Mouse (Mus musculus): ENCODE data around the gene Hpcal1. TPM values are rescaled to one million over a fixed set of nuclear protein-coding genes. Genes with fewer than 3 reads are reported as not detected.

Hpcal1 gene
- 51.4 and 57.6 TPM in 2 replicates for polyA plus RNA-seq (2015; fragmentation: Nextera tagmentation; extraction: Ambion mirVana)

- peaks cover 40% of the 10 kb centered on the region for H3K4me1 ChIP-seq
- peak within 1 kb of the TSS; percentile 57 for H3K27ac ChIP-seq
- H3K4me3 ChIP-seq, result peak within 1 kb of the TSS; percentile 81
- H3K9me3 ChIP-seq, result no peaks in the 10 kb centered on the region
- peak within 1 kb of the TSS; percentile 94 for H3K4me2 ChIP-seq
- ATAC-seq (ENCODE audit: insufficient number of reproducible peaks, insufficient read depth, low FRiP score, low TSS enrichment, low read depth), result peak; percentile 87
- peak within 1 kb of the TSS; percentile 82 for H3K9ac ChIP-seq
- under 1% methylated on average over 58 of the region's 72 CpGs for WGBS
- no peaks in the 10 kb centered on the region for H3K36me3 ChIP-seq
- H3K27me3 ChIP-seq, result no peaks in the 10 kb centered on the region
Measured at GRCm38 (mm10) chr12:17690564-17691281, at the start of gene Hpcal1. Gene Hpcal1 (plus strand): TSS chr12:17690856.

- Histone ChIP-seq H3K9me3 (no peaks in the 10 kb centered on the region), H3K4me1 (no peaks in the 10 kb centered on the region), H3K9ac (no peak overlapping the region), H3K27ac (no peak overlapping the region), H3K36me3 (no peaks in the 10 kb centered on the region), H3K27me3 (no peaks in the 10 kb centered on the region), H3K4me2 (no peak overlapping the region), H3K4me3 (no peak overlapping the region)
- ATAC-seq (ENCODE audit: insufficient number of reproducible peaks, insufficient read depth, low FRiP score, low TSS enrichment, low read depth), result no peak
- 75% methylated on average over 4 of the region's 4 CpGs for WGBS
Measured at GRCm38 (mm10) chr12:17641269-17641668, 49.4 kb upstream of the Hpcal1 start.

GRCm38 (mm10) chr12:17644385-17645222, 46.1 kb upstream of the Hpcal1 start:
- no peak for ATAC-seq (ENCODE audit: insufficient number of reproducible peaks, insufficient read depth, low FRiP score, low TSS enrichment, low read depth)
- no peak overlapping the region for H3K27ac ChIP-seq
- WGBS, result 75% methylated on average over 12 of the region's 12 CpGs

GRCm38 (mm10) chr12:17646457-17646856, 44.2 kb upstream of the Hpcal1 start:
- Histone ChIP-seq H3K27ac (no peak overlapping the region), H3K4me2 (no peak overlapping the region), H3K27me3 (no peaks in the 10 kb centered on the region), H3K9me3 (no peaks in the 10 kb centered on the region), H3K4me3 (no peak overlapping the region), H3K36me3 (no peaks in the 10 kb centered on the region), H3K4me1 (no peaks in the 10 kb centered on the region), H3K9ac (no peak overlapping the region)
- 73% methylated on average over 6 of the region's 6 CpGs for WGBS
- ATAC-seq (ENCODE audit: insufficient number of reproducible peaks, insufficient read depth, low FRiP score, low TSS enrichment, low read depth), result no peak

More at GRCm38 (mm10) chr12:17644385-17645222, 46.1 kb upstream of the Hpcal1 start:
- Histone ChIP-seq H3K36me3 (no peaks in the 10 kb centered on the region), H3K4me2 (no peak overlapping the region), H3K4me3 (no peak overlapping the region), H3K27me3 (no peaks in the 10 kb centered on the region), H3K9me3 (no peaks in the 10 kb centered on the region), H3K9ac (no peak overlapping the region), H3K4me1 (no peaks in the 10 kb centered on the region)

GRCm38 (mm10) chr12:17651223-17652095, 39.2 kb upstream of the Hpcal1 start:
- no peak overlapping the region for H3K27ac ChIP-seq
- H3K4me1 ChIP-seq, result 0 out of 2 replicates have a peak, but pooled peaks cover 5% of the 10 kb centered on the region
- peaks cover 5% of the 10 kb centered on the region; the same call in 1 of the 2 replicates for H3K9me3 ChIP-seq
- H3K36me3 ChIP-seq, result no peaks in the 10 kb centered on the region
- H3K27me3 ChIP-seq, result no peaks in the 10 kb centered on the region
- H3K4me2 ChIP-seq, result no peak overlapping the region
- H3K9ac ChIP-seq, result no peak overlapping the region
- ATAC-seq (ENCODE audit: insufficient number of reproducible peaks, insufficient read depth, low FRiP score, low TSS enrichment, low read depth), result no peak
- no peak overlapping the region for H3K4me3 ChIP-seq
- WGBS, result 76% methylated on average over 7 of the region's 7 CpGs

GRCm38 (mm10) chr12:17652216-17653050, 38.2 kb upstream of the Hpcal1 start:
- no peak overlapping the region for H3K4me3 ChIP-seq
- H3K27me3 ChIP-seq, result no peaks in the 10 kb centered on the region
- no peak overlapping the region for H3K27ac ChIP-seq
- WGBS, result 52% methylated on average over 8 of the region's 8 CpGs
- H3K4me1 ChIP-seq, result 0 out of 2 replicates have a peak, but pooled peaks cover 5% of the 10 kb centered on the region
- no peaks in the 10 kb centered on the region for H3K36me3 ChIP-seq
- H3K9ac ChIP-seq, result no peak overlapping the region
- no peak for ATAC-seq (ENCODE audit: insufficient number of reproducible peaks, insufficient read depth, low FRiP score, low TSS enrichment, low read depth)
- peaks cover 9% of the 10 kb centered on the region; the same call in 1 of the 2 replicates for H3K9me3 ChIP-seq
- no peak overlapping the region for H3K4me2 ChIP-seq

- Histone ChIP-seq H3K27ac (no peak overlapping the region), H3K4me1 (0 out of 2 replicates have a peak, but pooled peaks cover 5% of the 10 kb centered on the region), H3K4me2 (no peak overlapping the region), H3K9me3 (peaks cover 9% of the 10 kb centered on the region; the same call in 1 of the 2 replicates), H3K27me3 (no peaks in the 10 kb centered on the region), H3K36me3 (no peaks in the 10 kb centered on the region), H3K4me3 (no peak overlapping the region), H3K9ac (no peak overlapping the region)
- 89% methylated on average over 3 of the region's 3 CpGs for WGBS
- ATAC-seq (ENCODE audit: insufficient number of reproducible peaks, insufficient read depth, low FRiP score, low TSS enrichment, low read depth), result no peak
Measured at GRCm38 (mm10) chr12:17653051-17653783, 37.4 kb upstream of the Hpcal1 start.

GRCm38 (mm10) chr12:17657561-17658195, 33.0 kb upstream of the Hpcal1 start:
- Histone ChIP-seq H3K36me3 (no peaks in the 10 kb centered on the region), H3K4me2 (no peak overlapping the region), H3K4me1 (peaks cover 5% of the 10 kb centered on the region; the same call in 1 of the 2 replicates), H3K9ac (no peak overlapping the region), H3K9me3 (peaks cover 7% of the 10 kb centered on the region; the same call in 1 of the 2 replicates), H3K27ac (no peak overlapping the region), H3K4me3 (no peak overlapping the region), H3K27me3 (no peaks in the 10 kb centered on the region)
- WGBS, result 86% methylated on average over 7 of the region's 7 CpGs
- no peak for ATAC-seq (ENCODE audit: insufficient number of reproducible peaks, insufficient read depth, low FRiP score, low TSS enrichment, low read depth)

GRCm38 (mm10) chr12:17658521-17658920, 32.1 kb upstream of the Hpcal1 start:
- peaks cover 5% of the 10 kb centered on the region; the same call in 1 of the 2 replicates for H3K4me1 ChIP-seq
- peaks cover 7% of the 10 kb centered on the region; the same call in 1 of the 2 replicates for H3K9me3 ChIP-seq
- H3K4me3 ChIP-seq, result no peak overlapping the region
- no peak for ATAC-seq (ENCODE audit: insufficient number of reproducible peaks, insufficient read depth, low FRiP score, low TSS enrichment, low read depth)
- no peak overlapping the region for H3K4me2 ChIP-seq
- WGBS, result 68% methylated on average over 5 of the region's 5 CpGs
- no peaks in the 10 kb centered on the region for H3K36me3 ChIP-seq
- no peak overlapping the region for H3K27ac ChIP-seq
- H3K9ac ChIP-seq, result no peak overlapping the region
- H3K27me3 ChIP-seq, result no peaks in the 10 kb centered on the region

Data from embryonic facial prominence, embryonic 13.5 days (tissue).